Mouse (Mus musculus): ENCODE measurements at regions not wholly inside any gene's neighbourhood (a gene's known extent, or its start where the extent isn't known, plus 50 kb on each side); places are given as distances from the start of the nearest gene placed in this dataset.

GRCm38 (mm10) chr13:58469731-58470130, 66.6 kb upstream of the Hnrnpk start:
- Histone ChIP-seq H3ac (ENCODE audit: control insufficient read depth, insufficient read length) (no peak overlapping the region), H3K36me3 (ENCODE audit: control insufficient read depth, insufficient read depth) (no peaks in the 10 kb centered on the region), H3K79me2 (ENCODE audit: control insufficient read depth, insufficient read depth) (no peaks in the 10 kb centered on the region), H3K4me3 (no peak overlapping the region), H3K27me3 (ENCODE audit: control insufficient read depth, insufficient read depth, insufficient read length) (no peaks in the 10 kb centered on the region), H3K4me2 (ENCODE audit: low read depth) (no peak overlapping the region)
- no peak for TF ChIP-seq USF1 (IDR thresholded peaks at IDR 0.05; ENCODE audit: low read depth)
- no peak for TF ChIP-seq REST (IDR thresholded peaks at IDR 0.05; ENCODE audit: insufficient read depth, insufficient read length)
- no peak for TF ChIP-seq SRF (IDR thresholded peaks at IDR 0.05; ENCODE audit: control insufficient read depth, insufficient read length, low read depth)
- TF ChIP-seq TCF12 (IDR thresholded peaks at IDR 0.05; ENCODE audit: insufficient read depth, poor library complexity, severe bottlenecking): no peak
- no peak for TF ChIP-seq MAX (IDR thresholded peaks at IDR 0.05; ENCODE audit: low read depth)
- TF ChIP-seq E2F4 (IDR thresholded peaks at IDR 0.05; ENCODE audit: insufficient read depth): no peak
- TF ChIP-seq POLR2A (IDR thresholded peaks at IDR 0.05; ENCODE audit: insufficient read length, low read depth): no peak
- TF ChIP-seq TCF3 (IDR thresholded peaks at IDR 0.05; ENCODE audit: insufficient read length, low read depth): no peak
- TF ChIP-seq CEBPB (IDR thresholded peaks at IDR 0.05; ENCODE audit: insufficient read depth, poor library complexity, severe bottlenecking): no peak
- no peak for TF ChIP-seq POLR2AphosphoS2 (IDR thresholded peaks at IDR 0.05; ENCODE audit: insufficient read length, low read depth)
- TF ChIP-seq MYOD1 (IDR thresholded peaks at IDR 0.05; ENCODE audit: control insufficient read depth in 1 of 3, insufficient read length in 2 of 3, low read depth in 2 of 3): no peak
- TF ChIP-seq MYOG (IDR thresholded peaks at IDR 0.05; ENCODE audit: control insufficient read depth in 1 of 3, insufficient read depth in 1 of 3, insufficient read length in 2 of 3, low read depth in 2 of 3): no peak

GRCm38 (mm10) chr13:58467097-58467642, 64.0 kb upstream of the Hnrnpk start:
- TF ChIP-seq SRF (IDR thresholded peaks at IDR 0.05; ENCODE audit: control insufficient read depth, insufficient read length, low read depth) (peak; percentile 93), USF1 (IDR thresholded peaks at IDR 0.05; ENCODE audit: low read depth) (no peak)
- no peak overlapping the region for H3ac ChIP-seq (ENCODE audit: control insufficient read depth, insufficient read length)

GRCm38 (mm10) chr13:58465206-58466104, 62.3 kb upstream of the Hnrnpk start:
- Histone ChIP-seq H3K4me3 (no peak overlapping the region), H3K4me2 (ENCODE audit: low read depth) (no peak overlapping the region)

More at GRCm38 (mm10) chr13:58467097-58467642, 64.0 kb upstream of the Hnrnpk start:
- Histone ChIP-seq H3K36me3 (ENCODE audit: control insufficient read depth, insufficient read depth) (no peaks in the 10 kb centered on the region), H3K4me2 (ENCODE audit: low read depth) (peak overlapping the region; percentile 46), H3K79me2 (ENCODE audit: control insufficient read depth, insufficient read depth) (no peaks in the 10 kb centered on the region), H3K4me3 (no peak overlapping the region), H3K27me3 (ENCODE audit: control insufficient read depth, insufficient read depth, insufficient read length) (no peaks in the 10 kb centered on the region)

More at GRCm38 (mm10) chr13:58465206-58466104, 62.3 kb upstream of the Hnrnpk start:
- TF ChIP-seq SRF (IDR thresholded peaks at IDR 0.05; ENCODE audit: control insufficient read depth, insufficient read length, low read depth) (no peak), E2F4 (IDR thresholded peaks at IDR 0.05; ENCODE audit: insufficient read depth) (no peak), POLR2AphosphoS2 (IDR thresholded peaks at IDR 0.05; ENCODE audit: insufficient read length, low read depth) (no peak)
- H3K79me2 ChIP-seq (ENCODE audit: control insufficient read depth, insufficient read depth): no peaks in the 10 kb centered on the region
- no peaks in the 10 kb centered on the region for H3K36me3 ChIP-seq (ENCODE audit: control insufficient read depth, insufficient read depth)
- H3K27me3 ChIP-seq (ENCODE audit: control insufficient read depth, insufficient read depth, insufficient read length): no peaks in the 10 kb centered on the region
- H3ac ChIP-seq (ENCODE audit: control insufficient read depth, insufficient read length): no peak overlapping the region
